Mouse (Mus musculus) C2C12 (cell line): ENCODE measurements around the gene Rabgap1l. TPM values are rescaled to one million over a fixed set of nuclear protein-coding genes. Genes with fewer than 3 reads are reported as not detected.

Source experiments
- H3K27me3 ChIP-seq: one replicate; pipeline ENCODE4 v1.6.1; 2011; ENCODE audit not compliant: control insufficient read depth, insufficient read depth, insufficient read length
- H3K36me3 ChIP-seq: one replicate; pipeline ENCODE4 v1.6.1; 2011; ENCODE audit not compliant: control insufficient read depth, insufficient read depth
- H3K4me3 ChIP-seq: one replicate; pipeline ENCODE4 v1.5.1; 2011; ENCODE audit warnings: mild to moderate bottlenecking, control low read depth; ENCODE audit not compliant: poor library complexity, insufficient read depth, severe bottlenecking
- H3K79me2 ChIP-seq: one replicate; pipeline ENCODE4 v1.6.1; 2011; ENCODE audit not compliant: control insufficient read depth, insufficient read depth
- H3K79me3 ChIP-seq: one replicate; pipeline ENCODE4 v1.6.1; 2011; ENCODE audit warnings: low read depth, control low read depth
- H3ac ChIP-seq: one replicate; pipeline ENCODE3; 2011; ENCODE audit warnings: low read depth; ENCODE audit not compliant: control insufficient read depth, insufficient read length
- CEBPB ChIP-seq: IDR thresholded peaks from one replicate; pipeline ENCODE4 v1.6.1; 2011; ENCODE audit warnings: low read depth, mild to moderate bottlenecking, control low read depth, moderate library complexity
- CTCF ChIP-seq: IDR thresholded peaks from one replicate; pipeline ENCODE4 v1.5.1; 2011; ENCODE audit not compliant: control insufficient read depth, insufficient read depth, insufficient read length
- FOSL1 ChIP-seq: IDR thresholded peaks from one replicate; pipeline ENCODE4 v1.8.0; 2011; ENCODE audit warnings: mild to moderate bottlenecking, low read length; ENCODE audit not compliant: poor library complexity, insufficient read depth, severe bottlenecking
- MAX ChIP-seq: IDR thresholded peaks from one replicate; pipeline ENCODE4 v1.6.1; 2011; ENCODE audit warnings: mild to moderate bottlenecking, control low read depth
- MYOD1 ChIP-seq: IDR thresholded peaks from one replicate; pipeline ENCODE4 v1.6.1; 2011; ENCODE audit warnings: low read depth; ENCODE audit not compliant: control insufficient read depth, insufficient read length
- MYOG ChIP-seq: IDR thresholded peaks from one replicate; pipeline ENCODE4 v1.6.1; 2011; ENCODE audit not compliant: control insufficient read depth, insufficient read length; ENCODE audit errors: extremely low read depth
- USF1 ChIP-seq: IDR thresholded peaks from one replicate; pipeline ENCODE4 v1.6.1; 2011; ENCODE audit warnings: low read depth, mild to moderate bottlenecking, control low read depth, moderate library complexity
- polyA plus RNA-seq: library from polyadenylated mRNA; unstranded; fragments of >200 nt; fragmentation: generic; extraction: Trizol; gene quantifications from one replicate; pipeline ENCODE4 v1.2.1, GENCODE M21; 2012; ENCODE audit warnings: missing spikeins

Gene Rabgap1l
- polyA plus RNA-seq, 1 experiment, result 3.2 TPM

DNA sequence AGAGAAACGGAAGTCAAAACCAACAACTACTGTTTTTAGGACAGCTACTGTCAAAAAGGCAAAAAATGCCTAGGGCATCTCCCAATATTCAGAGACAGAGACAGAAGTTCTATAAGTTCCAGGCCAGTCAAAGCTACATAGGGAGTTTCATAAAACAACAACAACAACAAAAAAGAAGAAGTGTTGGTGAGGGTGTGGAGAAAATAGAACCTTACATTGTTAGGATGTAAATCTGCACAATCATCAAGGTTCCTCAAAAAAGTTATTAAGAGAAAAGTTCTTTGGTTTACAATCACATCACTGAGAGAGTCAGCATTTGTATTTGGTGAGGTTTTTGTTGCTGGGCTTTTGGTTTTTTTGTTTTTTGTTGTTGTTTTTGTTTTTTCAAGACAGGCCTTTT lies 472.3 kb downstream of the Rabgap1l start:
- TF ChIP-seq CEBPB, result no peak
- TF ChIP-seq USF1, result no peak
- TF ChIP-seq MAX, result no peak
- TF ChIP-seq MYOD1, result no peak
- no peak for TF ChIP-seq MYOG
- no peak for TF ChIP-seq FOSL1
- no peak for TF ChIP-seq CTCF
- Histone ChIP-seq H3K79me2 (no peaks in the 10 kb centered on the region), H3K4me3 (no peak overlapping the region), H3K79me3 (no peaks in the 10 kb centered on the region), H3K27me3 (no peaks in the 10 kb centered on the region), H3K36me3 (no peaks in the 10 kb centered on the region), H3ac (no peak overlapping the region)

GRCm38 (mm10) chr1:160318057-160318725 lies 474.8 kb downstream of the Rabgap1l start:
- no peak overlapping the region for H3K4me3 ChIP-seq
- no peaks in the 10 kb centered on the region for H3K36me3 ChIP-seq
- no peaks in the 10 kb centered on the region for H3K27me3 ChIP-seq
- no peak overlapping the region for H3ac ChIP-seq
- H3K79me3 ChIP-seq, result no peaks in the 10 kb centered on the region
- TF ChIP-seq MYOG (no peak), MAX (no peak), MYOD1 (no peak), USF1 (no peak), CEBPB (no peak), FOSL1 (no peak), CTCF (no peak)
- no peaks in the 10 kb centered on the region for H3K79me2 ChIP-seq

GRCm38 (mm10) chr1:160316239-160316638 lies 476.8 kb downstream of the Rabgap1l start:
- no peaks in the 10 kb centered on the region for H3K79me3 ChIP-seq
- H3ac ChIP-seq, result no peak overlapping the region
- no peaks in the 10 kb centered on the region for H3K36me3 ChIP-seq
- H3K27me3 ChIP-seq, result no peaks in the 10 kb centered on the region
- no peak for TF ChIP-seq USF1
- no peak for TF ChIP-seq MYOG
- no peak for TF ChIP-seq MAX
- no peak for TF ChIP-seq FOSL1
- no peak for TF ChIP-seq MYOD1
- TF ChIP-seq CTCF, result no peak
- TF ChIP-seq CEBPB, result no peak
- no peak overlapping the region for H3K4me3 ChIP-seq
- no peaks in the 10 kb centered on the region for H3K79me2 ChIP-seq

DNA sequence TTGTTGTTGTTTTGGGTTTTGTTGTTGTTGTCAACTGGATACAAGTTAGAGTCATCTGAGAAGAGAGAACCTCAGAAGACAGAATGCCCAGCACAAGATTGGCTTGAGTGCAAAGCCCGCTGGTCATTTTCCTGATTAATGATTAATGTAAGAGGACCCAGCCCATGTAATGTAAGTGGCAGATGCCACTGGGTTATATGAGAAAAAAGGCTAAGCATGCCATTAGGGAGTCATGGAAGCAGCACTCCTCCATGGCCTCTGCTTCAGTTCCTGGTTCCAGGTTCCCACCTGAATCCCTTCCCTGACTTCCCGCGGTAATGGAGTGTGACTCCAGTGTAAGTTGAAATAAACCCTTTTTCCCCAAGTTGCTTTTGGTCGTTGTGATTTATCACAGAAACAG lies 480.4 kb downstream of the Rabgap1l start:
- H3K79me2 ChIP-seq, result no peaks in the 10 kb centered on the region
- no peaks in the 10 kb centered on the region for H3K27me3 ChIP-seq
- no peaks in the 10 kb centered on the region for H3K36me3 ChIP-seq
- H3K79me3 ChIP-seq, result no peaks in the 10 kb centered on the region
- TF ChIP-seq MYOG (no peak), CEBPB (no peak), CTCF (no peak), MAX (no peak), FOSL1 (no peak), USF1 (no peak), MYOD1 (no peak)
- H3K4me3 ChIP-seq, result no peak overlapping the region
- no peak overlapping the region for H3ac ChIP-seq

- no peak overlapping the region for H3K4me3 ChIP-seq
- no peak overlapping the region for H3ac ChIP-seq
- H3K36me3 ChIP-seq, result no peaks in the 10 kb centered on the region
- no peaks in the 10 kb centered on the region for H3K27me3 ChIP-seq
- H3K79me2 ChIP-seq, result no peaks in the 10 kb centered on the region
- TF ChIP-seq FOSL1 (no peak), USF1 (no peak)
- no peaks in the 10 kb centered on the region for H3K79me3 ChIP-seq
Measured at GRCm38 (mm10) chr1:160311861-160312260, 481.1 kb downstream of the Rabgap1l start.

DNA sequence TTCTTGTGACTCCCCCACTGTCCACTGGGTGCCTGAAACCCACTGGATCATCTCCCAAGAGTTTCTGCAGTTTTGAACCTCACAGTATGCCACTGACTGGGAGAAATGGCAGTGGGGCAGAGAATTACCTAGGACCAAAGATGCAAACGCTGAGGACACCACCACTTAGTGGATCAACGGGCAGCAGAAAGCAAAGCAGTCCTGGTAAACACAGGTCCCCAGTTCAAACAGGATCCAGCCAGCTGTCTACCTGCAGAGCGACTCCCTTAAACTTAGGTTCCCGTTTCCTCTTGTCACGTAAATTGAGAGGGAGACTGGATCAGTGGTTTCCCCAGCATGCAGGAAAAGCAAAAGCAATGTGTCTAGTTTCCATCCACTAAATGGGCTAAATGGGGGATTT lies 483.1 kb downstream of the Rabgap1l start:
- H3K36me3 ChIP-seq, result no peaks in the 10 kb centered on the region

More for the DNA sequence above, 483.1 kb downstream of the Rabgap1l start:
- H3K79me3 ChIP-seq, result no peaks in the 10 kb centered on the region
- H3K4me3 ChIP-seq, result no peak overlapping the region
- no peak overlapping the region for H3ac ChIP-seq
- no peak for TF ChIP-seq CEBPB
- TF ChIP-seq MYOD1, result no peak
- TF ChIP-seq MYOG, result no peak
- no peak for TF ChIP-seq MAX
- TF ChIP-seq CTCF, result no peak
- TF ChIP-seq FOSL1, result no peak
- TF ChIP-seq USF1, result no peak
- H3K79me2 ChIP-seq, result no peaks in the 10 kb centered on the region
- no peaks in the 10 kb centered on the region for H3K27me3 ChIP-seq
